Mouse (Mus musculus) ES-Bruce4 (cell line): ENCODE measurements around the gene Mtfr1l.

ENCODE experiments used
- CTCF ChIP-seq: IDR thresholded peaks from one replicate; pipeline ENCODE4 v1.8.1; 2011; ENCODE audit warnings: low read depth, low read length
- EP300 ChIP-seq: IDR thresholded peaks from 2 replicates; pipeline ENCODE4 v1.6.1; 2011; ENCODE audit warnings: low read depth, low read length; ENCODE audit not compliant: insufficient read depth
- POLR2A ChIP-seq: IDR thresholded peaks from one replicate; pipeline ENCODE4 v1.8.1; 2011; ENCODE audit warnings: low read length; ENCODE audit not compliant: insufficient read depth

DNA sequence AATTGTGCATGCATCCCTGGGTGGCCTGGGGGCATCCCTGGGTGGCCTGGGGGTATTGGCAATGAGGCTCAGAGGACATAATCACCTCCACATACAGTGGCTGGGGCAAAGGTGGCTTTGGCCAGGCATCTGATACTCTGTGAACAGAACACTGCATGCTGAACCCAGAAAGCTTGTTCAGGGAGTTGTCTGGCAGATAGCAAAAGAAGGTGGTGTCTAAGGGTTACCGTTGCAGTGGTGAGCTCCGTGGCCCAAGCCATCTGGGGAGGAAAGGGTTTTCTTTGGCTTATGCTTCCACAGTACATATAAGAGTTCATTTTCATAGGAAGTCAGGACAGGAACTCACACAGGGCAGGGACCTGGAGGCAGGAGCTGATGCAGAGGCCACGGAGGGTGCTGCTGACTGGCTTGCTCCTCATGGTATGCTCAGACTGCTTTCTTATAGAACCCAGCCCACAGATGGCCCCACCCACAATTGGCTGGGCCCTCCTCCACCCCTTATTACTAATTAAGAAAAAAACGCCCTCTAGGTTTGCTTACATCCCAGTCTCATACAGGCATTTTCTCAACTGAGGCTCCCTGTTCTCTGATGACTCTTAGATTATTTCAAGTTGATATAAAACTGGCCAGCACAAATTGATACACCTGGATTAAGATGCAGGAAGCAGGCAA, 31.4 kb downstream of the Mtfr1l start:
- TF ChIP-seq CTCF (no peak), POLR2A (no peak), EP300 (no peak)
